Mouse (Mus musculus): ENCODE data around the gene Chst8. TPM values are rescaled to one million over a fixed set of nuclear protein-coding genes. Genes with fewer than 3 reads are reported as not detected.

The Chst8 gene
- total RNA-seq, 2 experiments from 2014 or later: not detected

DNA sequence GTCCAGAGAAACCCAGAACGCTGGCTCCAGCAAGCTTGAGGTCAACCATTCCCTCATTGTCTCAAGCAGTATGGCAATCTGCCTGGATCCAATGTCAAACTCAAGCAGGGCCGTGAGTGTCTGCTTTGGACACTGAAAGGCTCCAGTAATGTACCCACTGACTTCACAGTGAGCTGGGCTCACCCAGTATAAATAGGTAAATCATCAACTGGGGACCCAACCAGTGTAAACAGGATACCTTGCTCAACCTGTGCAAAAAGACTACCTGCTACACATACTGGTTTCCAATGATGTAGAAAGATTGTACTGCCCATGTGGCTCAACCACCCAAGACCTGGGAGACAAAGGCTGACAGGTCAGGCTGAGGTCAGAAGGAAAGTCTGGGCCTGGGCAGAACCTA is 7.5 kb downstream of the Chst8 start:
- ATAC-seq (replicated peaks; ENCODE audit: poor library complexity, severe bottlenecking): no peak

DNA sequence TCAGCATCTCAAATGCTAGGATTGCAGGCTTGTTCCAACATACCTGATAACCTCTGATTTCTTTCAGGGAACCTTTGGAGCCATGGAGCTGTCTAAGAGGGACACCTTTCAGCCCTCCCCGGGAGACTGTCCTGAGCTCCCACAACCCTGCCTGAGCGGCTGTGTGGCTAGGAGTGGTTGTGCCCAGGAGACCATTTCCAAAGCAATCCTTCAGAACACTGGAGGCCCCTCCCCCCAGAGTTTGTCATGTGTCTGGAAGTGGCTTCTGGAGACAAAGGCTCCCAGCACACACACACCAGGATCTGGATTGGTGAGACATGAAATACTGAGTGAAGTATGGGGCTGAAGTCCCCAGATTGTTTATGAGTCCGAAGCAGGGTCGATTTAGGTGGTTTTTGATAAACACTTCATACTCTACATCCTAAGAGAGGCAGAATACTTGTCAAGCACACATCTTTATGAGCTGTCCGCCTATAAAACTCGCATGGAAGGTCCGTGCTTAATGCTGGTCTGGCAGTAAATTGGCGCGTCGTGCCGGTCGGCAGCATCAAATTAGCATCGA is 12.5 kb downstream of the Chst8 start:
- no peak for ATAC-seq (replicated peaks; ENCODE audit: poor library complexity, severe bottlenecking)

DNA sequence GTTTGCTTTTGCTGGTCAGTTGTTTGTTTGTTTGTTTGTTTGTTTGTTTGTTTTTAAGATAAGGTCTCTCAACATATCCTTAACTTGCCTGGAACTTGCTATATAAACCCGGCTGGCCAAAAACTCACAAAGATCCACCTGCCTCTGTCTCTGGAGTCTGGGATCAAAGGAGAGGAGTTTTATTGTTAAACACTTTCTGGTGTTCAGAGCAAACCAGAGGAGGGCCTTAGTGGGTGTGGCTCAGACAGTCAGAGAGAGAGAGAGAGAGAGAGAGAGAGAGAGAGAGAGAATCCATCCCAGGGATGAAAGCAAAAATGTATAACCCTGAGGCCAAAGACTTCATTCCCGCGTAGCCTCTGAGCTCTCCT is 13.1 kb downstream of the Chst8 start:
- no peak for ATAC-seq (replicated peaks; ENCODE audit: poor library complexity, severe bottlenecking)

DNA sequence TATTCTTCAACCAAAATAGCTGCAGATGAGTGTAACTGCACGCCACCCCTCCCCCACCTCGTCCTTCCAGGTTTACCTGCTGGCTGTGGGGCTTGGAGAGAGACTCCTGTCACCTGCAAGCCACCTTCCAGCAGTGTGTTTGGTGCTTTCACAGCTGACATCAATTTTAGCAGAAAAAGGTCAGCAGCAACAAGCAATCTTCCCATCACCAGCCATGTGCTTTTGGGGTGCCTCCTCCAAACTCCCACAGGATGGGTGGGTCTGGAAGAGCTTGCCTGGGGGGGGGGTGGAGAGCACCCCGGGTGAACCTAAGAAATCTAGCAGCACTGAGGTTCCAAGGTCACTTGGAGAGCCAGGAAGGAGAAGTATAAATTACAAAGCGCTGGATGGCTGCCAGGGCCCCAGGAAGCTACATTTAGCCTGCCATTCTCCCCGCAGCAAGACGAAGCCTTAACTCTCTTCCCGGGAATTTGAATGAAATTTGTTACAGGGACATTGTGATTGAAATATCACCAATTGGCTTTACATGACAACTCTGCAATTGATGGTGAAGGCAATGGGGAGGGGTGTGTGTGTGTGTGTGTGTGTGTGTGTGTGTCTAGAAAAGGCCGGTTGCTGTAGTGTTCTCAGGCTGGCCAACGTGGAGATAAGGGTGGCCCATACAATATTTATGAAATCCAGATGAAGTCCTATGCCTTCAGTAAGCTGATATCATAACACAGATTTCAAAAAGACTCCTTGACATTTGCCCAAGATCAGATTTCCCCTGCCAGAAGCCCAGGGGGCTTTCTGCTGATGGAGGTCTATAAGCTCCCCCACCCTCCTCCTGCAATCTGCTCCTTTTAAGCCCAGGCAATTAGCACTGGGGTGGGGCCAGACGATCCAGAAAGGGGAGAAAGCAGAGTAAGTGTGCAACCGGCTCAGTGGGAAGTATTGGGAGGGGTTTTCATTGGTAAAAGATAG is 13.8 kb downstream of the Chst8 start:
- ATAC-seq (replicated peaks; ENCODE audit: poor library complexity, severe bottlenecking): no peak

DNA sequence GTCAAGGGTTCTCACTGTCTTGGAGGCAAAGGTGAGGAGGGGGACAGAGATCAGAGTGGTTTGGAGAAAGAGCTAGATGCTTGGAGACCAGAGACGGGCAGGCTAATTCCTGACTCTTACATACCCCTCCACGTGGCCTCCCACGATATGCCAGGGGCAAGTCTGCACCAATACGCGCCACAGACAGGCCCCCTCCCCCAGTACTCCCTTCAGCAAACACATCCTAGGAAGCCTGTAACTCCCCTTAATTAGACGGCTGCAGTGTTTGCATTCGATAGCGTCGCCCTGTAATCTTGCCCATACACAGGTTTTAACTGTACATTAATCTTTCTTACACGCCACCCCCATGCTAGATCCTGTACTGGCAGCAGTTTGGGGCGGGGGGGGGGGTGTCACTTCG is 14.5 kb downstream of the Chst8 start:
- ATAC-seq (replicated peaks; ENCODE audit: poor library complexity, severe bottlenecking): no peak

DNA sequence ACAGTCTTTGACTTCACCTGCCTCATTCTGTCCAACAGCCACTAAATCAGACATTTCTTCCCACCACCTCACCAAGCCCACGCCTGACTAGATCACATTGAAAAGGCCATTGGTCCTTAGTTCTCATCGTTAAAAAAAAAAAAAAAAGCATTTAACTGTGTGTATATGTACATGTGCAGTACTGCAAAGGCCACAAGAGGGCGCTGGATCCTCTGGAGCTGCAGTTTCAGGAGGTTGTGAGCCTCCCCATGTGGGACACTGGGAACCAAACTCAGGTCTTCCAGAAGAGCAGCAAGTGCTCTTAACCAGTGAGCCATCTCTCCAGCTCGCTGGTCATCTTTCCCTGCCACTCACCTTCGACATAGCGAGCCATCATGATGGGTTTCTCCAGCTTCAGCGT is 22.1 kb downstream of the Chst8 start:
- no peak for ATAC-seq (replicated peaks; ENCODE audit: poor library complexity, severe bottlenecking)

DNA sequence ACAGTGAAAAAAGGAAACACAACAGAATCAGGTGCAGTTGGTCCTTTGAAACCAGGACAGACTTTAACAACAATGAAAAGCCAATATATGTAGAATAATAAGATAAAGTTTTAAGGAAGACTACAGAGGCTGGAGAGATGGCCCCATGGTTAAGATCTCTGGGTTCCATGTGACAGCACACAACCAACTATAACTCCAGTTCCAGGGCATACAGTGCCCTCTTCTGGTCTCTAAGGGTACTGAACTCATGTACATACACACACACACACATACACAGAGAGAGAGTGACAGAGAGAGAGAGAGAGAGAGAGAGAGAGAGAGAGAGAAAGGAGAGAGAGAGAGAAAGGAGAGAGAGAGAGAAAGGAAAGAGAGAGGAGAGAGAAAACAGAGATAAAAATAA is 25.3 kb downstream of the Chst8 start:
- ATAC-seq (replicated peaks; ENCODE audit: poor library complexity, severe bottlenecking): no peak

DNA sequence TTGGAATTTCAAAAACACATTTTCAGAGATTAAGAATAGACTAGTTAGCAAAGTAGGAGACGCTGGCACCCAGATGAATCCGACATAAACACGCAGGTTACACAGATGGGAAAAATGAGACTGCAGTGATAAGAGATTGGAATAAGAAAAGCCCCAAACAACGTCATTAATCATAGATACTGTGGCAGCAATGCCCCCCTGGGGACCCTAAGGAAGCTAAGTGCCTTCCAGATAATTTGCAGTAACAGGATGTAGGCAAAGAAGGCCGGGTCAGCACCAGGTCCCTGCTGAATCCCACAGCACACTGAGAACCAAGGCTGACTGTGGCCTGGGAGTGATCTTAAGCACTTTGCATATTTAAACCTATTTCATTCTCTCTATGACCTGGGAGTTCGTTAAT is 27.5 kb downstream of the Chst8 start:
- ATAC-seq (replicated peaks; ENCODE audit: poor library complexity, severe bottlenecking): no peak

DNA sequence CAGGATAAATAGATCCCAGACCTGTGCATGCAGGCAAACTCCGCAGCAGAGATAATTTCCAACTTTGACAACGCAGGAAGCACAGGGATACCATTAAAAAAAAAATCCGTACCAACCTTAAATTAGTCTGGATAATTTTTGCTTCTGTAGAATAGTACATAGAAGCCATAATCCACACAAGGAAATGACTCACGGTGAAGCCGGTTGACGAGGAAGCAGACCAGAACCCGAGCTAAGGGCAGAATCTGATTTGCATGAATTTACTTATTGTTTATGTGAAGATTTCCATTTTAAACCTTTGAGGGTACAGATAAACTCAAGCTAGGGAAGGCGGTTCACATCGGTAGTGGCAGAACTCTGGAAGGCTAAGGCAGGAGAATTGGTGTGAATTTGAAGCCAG is 28.0 kb downstream of the Chst8 start:
- ATAC-seq (replicated peaks; ENCODE audit: poor library complexity, severe bottlenecking): no peak

DNA sequence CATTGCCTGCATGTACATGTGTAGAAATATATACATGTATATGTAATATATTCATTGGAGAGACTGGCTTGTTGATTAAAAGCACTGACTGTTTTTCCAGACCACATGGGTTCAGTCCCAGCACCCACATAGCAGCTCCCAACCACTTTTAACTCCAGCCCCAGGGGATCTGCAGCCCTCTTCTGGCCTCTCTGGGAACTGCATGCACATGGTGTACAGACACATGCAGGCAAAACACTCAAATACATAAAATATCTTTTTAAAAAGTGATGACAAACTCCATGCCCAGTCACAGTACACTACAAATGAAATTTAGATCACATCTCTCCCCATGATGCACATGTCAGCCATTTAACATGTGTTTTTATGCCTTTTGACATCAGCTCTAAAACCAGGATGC is 30.5 kb downstream of the Chst8 start:
- ATAC-seq (replicated peaks; ENCODE audit: poor library complexity, severe bottlenecking): no peak

DNA sequence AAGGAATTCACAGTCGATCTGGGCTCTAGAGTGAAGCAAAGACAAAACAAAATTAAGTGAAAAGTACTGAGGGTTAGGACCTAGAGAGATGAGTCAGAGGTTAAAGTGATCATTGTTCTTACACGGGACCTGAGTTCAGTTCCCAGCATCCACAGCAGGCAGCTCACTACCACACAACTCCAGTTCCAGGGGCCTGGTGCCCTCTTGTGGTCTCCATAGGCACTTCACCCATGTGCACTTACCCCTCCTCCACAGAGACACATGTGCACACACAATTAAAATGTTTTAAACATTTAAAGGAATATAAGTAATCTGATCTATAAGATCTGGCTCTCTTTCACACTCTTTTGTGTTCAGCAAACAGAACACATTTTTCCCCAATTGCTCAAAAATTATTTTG is 31.3 kb downstream of the Chst8 start:
- ATAC-seq (replicated peaks; ENCODE audit: poor library complexity, severe bottlenecking): no peak

DNA sequence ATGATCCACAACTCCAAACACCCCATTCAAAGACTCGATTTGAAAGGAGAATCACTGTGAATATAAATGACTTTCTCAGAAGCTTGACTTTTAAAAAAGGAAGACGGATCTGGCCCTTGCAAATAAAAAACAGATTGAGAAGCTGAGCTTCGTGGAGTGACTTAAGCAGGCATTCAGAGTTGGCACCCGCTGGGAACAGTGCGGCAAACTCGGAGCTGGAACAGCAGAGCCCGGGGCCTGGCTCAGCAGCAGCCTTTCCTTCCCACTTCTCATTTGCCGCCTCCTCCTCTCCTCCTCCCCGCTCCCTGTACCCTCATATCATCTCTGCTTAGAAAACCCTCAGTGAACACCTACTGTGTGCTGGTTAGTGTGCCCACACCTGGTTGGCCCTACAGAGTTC is 34.1 kb downstream of the Chst8 start:
- no peak for ATAC-seq (replicated peaks; ENCODE audit: poor library complexity, severe bottlenecking)

DNA sequence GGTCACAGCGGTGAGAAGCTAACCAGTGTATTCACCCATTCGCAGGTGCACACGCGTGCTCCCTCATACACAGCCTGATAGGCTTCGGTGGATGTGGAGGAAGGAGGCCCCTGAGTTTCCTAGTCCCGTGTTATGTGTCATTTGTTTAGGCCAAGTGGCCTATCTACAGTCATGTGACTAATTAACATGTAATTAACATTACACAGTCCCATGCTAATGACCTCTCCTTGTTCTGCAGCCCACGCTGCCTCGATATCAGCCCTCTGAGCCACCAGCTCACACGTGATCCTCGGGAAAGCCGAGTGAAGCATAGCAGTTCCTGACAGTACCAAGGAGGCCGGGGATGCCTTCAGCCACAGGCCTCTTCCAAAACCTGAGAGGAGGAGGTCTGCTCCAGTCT is 36.9 kb downstream of the Chst8 start:
- no peak for ATAC-seq (replicated peaks; ENCODE audit: poor library complexity, severe bottlenecking)

DNA sequence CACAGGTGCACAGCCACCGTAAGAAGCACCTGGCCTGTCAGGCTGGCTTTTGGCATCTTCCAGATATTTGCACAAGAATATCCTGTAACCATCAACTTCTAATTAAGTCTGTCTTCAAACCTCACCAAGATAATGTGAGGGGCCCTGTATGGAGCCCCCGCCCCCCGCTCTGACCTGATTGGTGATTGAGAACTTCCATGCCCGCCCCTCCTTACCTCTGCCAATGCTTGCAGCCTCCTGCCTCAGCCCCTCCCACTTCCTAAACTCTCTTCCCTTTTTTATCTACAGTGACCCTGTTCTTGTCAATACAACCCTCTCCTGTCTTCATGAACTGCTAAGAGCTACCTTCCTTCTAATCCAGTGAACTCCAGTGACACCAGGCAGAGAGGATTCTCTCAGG is 37.6 kb downstream of the Chst8 start:
- ATAC-seq (replicated peaks; ENCODE audit: poor library complexity, severe bottlenecking): no peak

DNA sequence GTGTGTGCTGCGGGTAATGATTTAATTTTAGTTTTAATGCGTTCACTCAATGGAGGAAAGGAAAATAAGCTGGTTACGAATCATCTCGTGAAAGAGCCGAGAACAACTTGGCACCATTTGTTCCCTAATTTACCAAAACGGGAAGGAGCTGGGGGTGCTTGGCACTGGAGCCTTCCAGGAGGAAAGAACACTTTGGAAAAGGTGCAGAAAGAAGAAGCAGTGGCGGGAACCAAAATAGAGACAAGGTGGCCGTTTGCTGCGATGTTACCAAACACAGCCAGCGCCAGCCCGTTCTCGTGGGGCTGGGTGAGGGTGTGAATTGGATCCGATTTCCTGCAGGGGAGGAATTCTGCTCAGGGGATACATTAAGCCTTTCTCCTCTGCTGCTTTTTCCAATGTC is 38.5 kb downstream of the Chst8 start:
- ATAC-seq (replicated peaks; ENCODE audit: poor library complexity, severe bottlenecking): no peak

DNA sequence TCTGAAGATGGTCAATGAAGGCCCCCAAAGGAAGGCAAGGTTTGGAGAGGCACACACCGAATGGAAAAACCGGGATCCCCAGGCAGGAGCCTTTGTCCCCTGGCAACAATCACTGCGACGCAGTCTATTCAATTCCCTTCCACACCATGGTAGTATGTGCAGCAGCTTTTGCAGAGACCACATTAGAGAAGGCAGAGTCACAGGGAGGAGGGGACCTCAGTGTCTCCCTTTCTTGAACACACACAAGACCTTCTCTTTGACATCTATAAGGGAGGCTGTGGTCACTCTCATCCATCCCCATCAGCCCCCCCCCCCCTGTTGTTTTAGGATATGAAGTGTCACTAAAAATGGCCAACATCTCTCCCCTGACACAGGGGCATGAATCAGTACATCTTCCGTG is 39.2 kb downstream of the Chst8 start:
- no peak for ATAC-seq (replicated peaks; ENCODE audit: poor library complexity, severe bottlenecking)

DNA sequence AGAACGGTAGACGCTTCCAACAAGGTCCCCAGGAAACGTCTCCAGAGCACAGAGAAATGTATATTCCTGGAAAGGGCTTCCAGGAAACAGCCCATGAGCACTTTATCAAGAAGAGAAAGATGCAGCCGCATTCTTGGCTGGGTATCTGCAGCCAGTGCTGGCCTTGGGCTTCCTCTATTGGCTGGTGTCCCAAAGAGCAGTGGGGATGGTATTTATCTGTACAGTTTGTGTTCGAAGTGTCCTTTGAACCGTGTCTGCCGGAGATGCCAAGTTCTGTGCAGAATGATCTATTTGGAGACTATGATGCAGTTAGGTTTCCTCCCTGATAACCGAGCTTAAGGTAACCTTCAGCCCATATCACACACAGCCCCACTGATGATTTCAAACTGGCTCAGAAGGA is 43.0 kb downstream of the Chst8 start:
- no peak for ATAC-seq (replicated peaks; ENCODE audit: poor library complexity, severe bottlenecking)

DNA sequence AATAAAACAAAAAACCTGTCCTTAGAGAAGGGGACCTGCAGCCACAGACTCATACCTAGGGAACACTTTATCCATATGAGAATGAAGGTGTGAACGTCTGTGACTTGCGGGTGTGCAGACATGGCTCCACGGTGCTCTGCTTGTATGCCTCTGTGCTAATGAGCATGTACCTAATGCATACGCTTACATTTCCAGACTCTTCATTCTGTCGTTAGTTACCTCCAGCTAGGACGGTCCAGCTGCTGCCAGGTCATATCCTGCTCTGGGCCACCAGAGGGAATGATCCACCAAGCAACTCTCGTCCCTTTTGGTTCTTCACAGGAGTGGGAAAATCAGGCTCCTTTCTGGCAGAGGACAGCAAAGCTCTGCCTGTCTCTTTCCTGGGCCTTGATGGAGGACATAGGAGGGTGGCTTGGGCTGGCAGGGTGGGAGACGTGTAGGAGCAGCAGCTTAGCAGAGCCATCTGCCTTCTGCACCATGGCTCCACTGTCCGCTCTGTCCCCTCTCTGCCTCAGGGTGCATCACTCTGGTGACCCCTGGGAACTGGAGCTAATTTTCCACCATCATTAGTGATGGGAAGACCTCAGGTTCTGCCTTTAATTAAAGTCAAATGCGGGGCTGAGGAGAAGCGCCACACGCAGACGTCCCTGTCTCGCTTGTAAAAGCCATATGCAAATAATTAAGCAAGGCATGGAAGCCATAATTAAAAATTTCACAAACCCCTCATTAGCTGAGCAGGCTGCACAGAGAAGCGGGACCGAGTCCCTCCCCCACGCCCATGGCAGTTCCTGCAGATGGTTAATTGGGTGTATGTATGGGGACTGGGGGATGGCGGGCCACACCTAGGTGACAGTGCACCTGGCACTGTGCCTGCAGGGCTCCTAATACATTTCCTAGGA is 48.0 kb downstream of the Chst8 start:
- ATAC-seq (replicated peaks; ENCODE audit: poor library complexity, severe bottlenecking): no peak

DNA sequence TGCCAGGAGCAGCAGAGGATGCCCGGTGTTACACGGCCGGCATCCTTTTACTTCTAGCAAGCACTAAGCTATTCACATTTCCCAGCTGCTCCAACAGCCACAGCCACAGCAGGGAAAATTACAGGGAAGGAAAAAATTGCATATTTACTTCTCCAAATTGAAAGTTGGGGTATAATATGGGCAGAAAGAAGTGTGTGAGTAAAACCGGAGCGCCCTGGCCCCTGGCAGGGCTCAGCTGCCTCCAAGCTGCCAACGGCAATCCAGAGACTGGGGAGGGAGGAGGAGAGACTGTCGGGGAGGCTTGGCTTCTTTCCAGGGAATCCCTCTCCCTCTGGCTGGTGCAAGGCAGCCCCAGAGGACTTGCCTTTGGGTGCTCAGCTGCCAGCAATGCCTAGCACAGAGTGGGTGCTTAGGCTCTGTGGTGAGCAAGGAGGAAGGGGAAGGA is 53.1 kb downstream of the Chst8 start:
- no peak for ATAC-seq (replicated peaks; ENCODE audit: poor library complexity, severe bottlenecking)

DNA sequence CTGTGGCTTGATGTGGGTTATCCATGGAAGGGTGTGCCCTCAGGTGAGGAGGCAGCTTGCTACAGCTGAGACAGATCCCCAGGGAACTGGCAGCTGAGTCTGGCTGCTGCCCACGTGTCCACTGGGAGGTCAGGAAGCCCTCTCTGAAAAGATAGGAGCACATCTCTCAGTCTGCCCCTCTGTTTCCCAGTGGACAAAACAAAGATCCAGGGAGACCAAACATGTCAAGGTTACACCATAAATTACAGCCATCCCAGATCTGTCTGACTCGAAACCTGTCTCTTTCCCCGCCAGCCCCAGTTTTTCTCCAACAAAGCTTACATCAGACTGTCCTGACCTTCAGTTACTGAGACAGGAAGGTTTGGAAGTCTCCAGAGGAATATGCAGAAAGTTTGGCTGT is 53.8 kb downstream of the Chst8 start:
- no peak for ATAC-seq (replicated peaks; ENCODE audit: poor library complexity, severe bottlenecking)

DNA sequence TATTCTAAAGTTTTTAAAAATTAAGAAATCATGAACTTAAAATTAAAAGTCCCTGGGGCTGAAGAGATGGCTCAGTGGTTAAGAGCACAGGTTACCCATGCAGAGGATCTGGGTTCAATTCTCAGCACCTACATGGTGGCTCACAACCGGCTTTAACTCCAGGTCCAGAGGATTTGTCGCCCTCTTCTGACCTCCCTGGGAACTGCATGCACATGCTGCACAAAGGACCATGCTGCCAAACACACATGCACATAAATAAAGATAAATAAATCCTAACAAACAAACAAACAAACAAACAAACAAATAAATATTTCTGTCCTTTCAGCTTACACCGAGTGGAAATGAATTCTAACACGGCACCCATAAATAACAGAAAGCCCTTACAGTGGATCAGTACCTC is 55.0 kb downstream of the Chst8 start:
- ATAC-seq (replicated peaks; ENCODE audit: poor library complexity, severe bottlenecking): no peak

All from granulocyte monocyte progenitor cell, adult 5-6 weeks (primary cell).